Mouse (Mus musculus) embryonic fibroblast, embryonic 13.5 days (primary cell): ENCODE data around the gene Cdh1. TPM values are rescaled to one million over a fixed set of nuclear protein-coding genes. Genes with fewer than 3 reads are reported as not detected.
A peak's percentile ranks its signal among the peaks of the same experiment; 100 is the strongest.

Experiments
- H3K27ac ChIP-seq: 2 replicates; pipeline ENCODE4 v1.5.1; 2012; ENCODE audit warnings: low read length, control low read depth, inconsistent platforms; ENCODE audit not compliant: insufficient read depth
- H3K4me1 ChIP-seq: 2 replicates; pipeline ENCODE4 v1.6.1; 2011; ENCODE audit warnings: low read length; ENCODE audit not compliant: control insufficient read depth, insufficient read depth
- H3K4me3 ChIP-seq: 2 replicates; pipeline ENCODE4 v1.5.1; 2011; ENCODE audit warnings: mild to moderate bottlenecking, control low read depth, low read length; ENCODE audit not compliant: insufficient read depth
- CTCF ChIP-seq: IDR thresholded peaks from 2 replicates; pipeline ENCODE4 v1.5.1; 2011; ENCODE audit warnings: mild to moderate bottlenecking, control low read depth, low read length, moderate library complexity, borderline replicate concordance; ENCODE audit not compliant: insufficient read depth
- POLR2A ChIP-seq: IDR thresholded peaks from 2 replicates; pipeline ENCODE4 v1.6.1; 2011; ENCODE audit warnings: low read depth, mild to moderate bottlenecking, control low read depth, low read length, moderate library complexity
- polyA plus RNA-seq: library from polyadenylated mRNA; stranded (reverse); fragments of >200 nt; gene quantifications from 2 replicates; pipeline ENCODE4 v1.2.4, GENCODE M21; 2011; ENCODE audit warnings: low read depth; ENCODE audit not compliant: missing spikeins, insufficient read length

Gene Cdh1
- polyA plus RNA-seq, 1 experiment: not detected

DNA sequence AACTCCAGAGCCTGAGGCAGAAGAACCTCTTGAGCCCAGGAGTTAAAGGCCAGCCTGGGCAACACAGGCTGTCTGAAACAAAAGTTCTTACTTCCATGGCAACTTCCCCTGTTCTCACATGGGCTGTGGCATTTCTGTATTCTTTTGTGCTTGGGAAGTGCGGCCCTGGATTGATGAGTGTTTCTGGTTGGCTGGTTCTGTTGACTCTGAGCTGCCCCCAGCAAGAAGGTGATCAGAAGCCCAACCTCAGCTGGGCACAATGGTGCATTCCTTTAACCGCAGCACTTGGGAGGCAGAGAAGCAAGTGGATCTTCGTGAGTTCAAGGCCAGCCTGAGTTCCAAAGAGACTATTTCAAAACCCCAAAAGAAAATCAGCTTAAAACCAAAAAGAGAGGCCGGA, 34.3 kb downstream of the Cdh1 start:
- no peak overlapping the region for H3K4me3 ChIP-seq
- H3K27ac ChIP-seq: no peak overlapping the region
- TF ChIP-seq CTCF (no peak), POLR2A (no peak)
- peaks cover 3% of the 10 kb centered on the region; the same call in 1 of the 2 replicates for H3K4me1 ChIP-seq

DNA sequence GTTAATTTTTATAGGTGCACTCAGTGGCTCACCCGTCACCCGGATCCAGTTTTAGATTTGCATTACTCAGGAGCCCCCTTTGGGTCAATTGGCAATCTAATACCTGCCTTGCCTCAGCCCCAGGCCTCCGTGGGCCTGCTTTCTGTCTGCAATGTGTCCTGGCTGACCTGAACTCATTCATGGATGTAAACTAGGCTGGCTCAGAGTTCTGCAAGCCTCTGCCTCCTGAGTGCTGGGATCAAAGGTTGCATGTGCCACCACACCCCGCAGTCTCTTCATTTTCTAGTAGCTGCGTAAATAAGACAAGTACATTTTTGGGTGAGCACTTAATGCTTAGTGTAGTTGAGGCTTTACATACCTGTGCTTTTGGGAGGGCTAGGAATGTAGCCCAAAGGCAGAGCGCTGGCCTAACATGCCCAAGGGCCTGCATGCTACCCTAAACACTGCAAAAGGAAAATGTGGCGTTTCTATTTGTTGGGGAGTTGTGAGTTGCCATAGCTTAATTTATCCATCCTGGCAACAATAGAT, 35.7 kb downstream of the Cdh1 start:
- peaks cover 3% of the 10 kb centered on the region; the same call in 1 of the 2 replicates for H3K4me1 ChIP-seq
- TF ChIP-seq CTCF (no peak), POLR2A (no peak)
- H3K27ac ChIP-seq: no peak overlapping the region
- no peak overlapping the region for H3K4me3 ChIP-seq

DNA sequence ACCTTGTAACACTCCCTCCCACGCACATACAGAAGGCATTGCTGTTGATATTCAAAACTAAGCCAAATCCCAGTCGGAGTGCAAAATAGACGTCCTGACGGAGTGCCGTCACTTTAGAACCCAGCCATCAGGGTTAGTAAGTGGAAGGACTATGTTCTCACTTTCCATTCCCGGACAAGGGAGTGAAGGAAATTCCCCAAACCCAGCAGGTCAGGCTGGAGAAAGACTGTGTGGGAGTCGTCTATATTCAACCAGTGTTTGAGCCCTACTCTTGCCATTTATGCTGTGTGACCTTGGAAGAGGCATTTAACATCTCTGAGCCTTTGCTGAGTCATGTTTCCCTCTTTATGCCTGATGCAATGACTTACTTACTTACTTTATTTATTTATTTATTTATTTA, 37.1 kb downstream of the Cdh1 start:
- Histone ChIP-seq H3K4me3 (no peak overlapping the region), H3K4me1 (peaks cover 3% of the 10 kb centered on the region; the same call in 1 of the 2 replicates), H3K27ac (no peak overlapping the region)
- TF ChIP-seq POLR2A: no peak
- TF ChIP-seq CTCF: no peak

DNA sequence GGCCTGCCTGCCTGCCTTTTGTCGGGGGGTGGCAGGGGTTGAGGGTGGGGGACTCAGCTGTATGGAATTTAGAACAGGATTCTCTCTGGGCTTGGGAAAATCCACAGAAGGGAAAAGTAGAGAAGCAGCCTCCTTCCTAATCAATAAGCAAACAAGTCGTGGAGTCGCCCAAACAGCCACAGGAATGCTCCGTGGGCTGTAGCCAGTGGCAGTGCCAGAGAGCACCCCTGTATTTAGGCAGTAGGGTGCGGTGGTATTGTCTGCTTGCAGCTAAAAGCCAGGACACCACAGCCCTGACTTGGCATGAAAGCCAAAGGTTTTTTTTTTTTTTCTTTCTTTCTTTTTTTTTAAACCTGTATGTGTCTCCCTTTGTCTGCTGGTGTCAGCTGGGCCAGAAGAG, 37.8 kb downstream of the Cdh1 start:
- H3K4me3 ChIP-seq: no peak overlapping the region
- no peak for TF ChIP-seq POLR2A
- no peak for TF ChIP-seq CTCF
- H3K27ac ChIP-seq: no peak overlapping the region
- peaks cover 3% of the 10 kb centered on the region; the same call in 1 of the 2 replicates for H3K4me1 ChIP-seq

DNA sequence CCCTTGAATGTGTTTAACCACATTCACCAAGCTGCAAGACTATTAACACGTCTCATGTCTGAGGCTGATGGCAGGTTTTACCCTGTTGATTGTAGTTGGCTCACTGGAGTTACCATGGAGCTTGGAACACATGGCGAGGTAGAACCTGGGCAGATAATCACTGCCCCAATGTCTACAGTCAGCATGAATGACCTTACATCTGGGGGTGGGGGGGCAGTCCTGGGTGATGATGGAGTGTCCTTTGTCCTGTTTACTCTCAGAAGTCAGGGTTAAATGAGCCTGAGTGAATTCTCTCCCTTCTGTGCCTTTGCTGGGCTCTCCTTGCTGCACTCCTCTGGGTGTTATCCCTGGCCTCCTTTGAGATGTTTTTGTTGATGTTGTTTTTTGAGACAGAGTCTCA, 39.0 kb downstream of the Cdh1 start:
- Histone ChIP-seq H3K4me3 (no peak overlapping the region), H3K27ac (no peak overlapping the region), H3K4me1 (peaks cover 3% of the 10 kb centered on the region; the same call in 1 of the 2 replicates)
- TF ChIP-seq CTCF: no peak
- TF ChIP-seq POLR2A: no peak

DNA sequence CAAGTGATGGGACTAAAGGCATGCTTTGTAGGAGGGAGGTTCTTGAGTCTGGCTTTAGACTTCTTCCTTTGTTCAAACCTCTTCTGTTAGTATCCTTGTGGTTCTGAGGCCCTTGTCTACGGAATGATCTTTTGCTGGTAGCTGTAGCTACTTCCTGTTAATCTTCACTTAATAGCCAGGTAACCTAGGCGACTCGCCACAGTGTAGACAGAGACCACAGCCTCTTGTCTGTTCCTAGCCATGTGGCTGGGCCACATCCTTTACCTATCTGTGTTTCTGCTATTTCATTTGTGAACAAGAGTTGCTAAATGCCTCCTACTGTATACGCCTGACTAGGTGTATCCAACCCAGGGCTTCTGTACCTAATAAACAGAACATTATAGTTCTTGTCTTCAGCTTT, 39.9 kb downstream of the Cdh1 start:
- Histone ChIP-seq H3K27ac (no peak overlapping the region), H3K4me3 (no peak overlapping the region), H3K4me1 (peaks cover 3% of the 10 kb centered on the region; the same call in 1 of the 2 replicates)
- TF ChIP-seq CTCF (no peak), POLR2A (no peak)

DNA sequence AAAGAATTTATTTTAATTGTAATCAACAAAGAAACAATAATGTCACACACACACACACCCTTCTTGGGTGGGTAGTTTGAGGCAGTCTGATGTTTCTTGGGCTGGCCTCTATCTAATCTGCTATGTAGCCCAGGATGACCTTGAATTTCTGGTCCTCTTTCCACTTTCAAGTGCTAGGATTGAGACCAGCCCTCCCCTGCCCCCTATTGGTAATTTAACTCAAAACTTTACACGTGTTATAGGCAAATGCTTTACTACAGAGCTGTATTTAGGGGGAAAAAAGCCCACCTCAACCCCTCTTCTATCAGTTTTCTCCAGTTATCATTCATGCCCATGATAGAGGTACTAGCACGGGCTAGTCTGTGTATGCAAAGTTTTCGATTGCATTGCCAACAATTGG, 41.8 kb downstream of the Cdh1 start:
- Histone ChIP-seq H3K4me1 (peaks cover 3% of the 10 kb centered on the region; the same call in 1 of the 2 replicates), H3K4me3 (no peak overlapping the region), H3K27ac (no peak overlapping the region)
- TF ChIP-seq POLR2A: no peak
- no peak for TF ChIP-seq CTCF

DNA sequence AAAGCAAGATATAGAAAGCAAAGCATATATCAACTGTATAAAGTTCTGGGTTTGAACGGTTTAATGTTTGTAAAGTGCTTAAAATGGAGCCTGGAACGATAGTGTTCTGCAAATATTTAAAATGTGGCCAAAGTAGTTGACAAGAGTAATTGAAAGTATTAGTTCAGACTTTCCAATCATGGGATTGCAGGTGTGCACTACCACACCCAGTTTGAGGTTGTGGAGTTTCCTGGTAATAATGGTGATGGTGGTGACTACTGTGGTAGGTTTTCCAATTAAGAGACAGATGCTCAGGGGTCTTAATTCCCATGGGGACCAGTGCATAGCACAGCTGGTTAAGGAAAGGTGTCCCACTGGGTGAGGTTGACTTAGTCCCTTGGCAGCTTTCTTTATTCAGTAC, 43.0 kb downstream of the Cdh1 start:
- no peak for TF ChIP-seq CTCF
- no peak for TF ChIP-seq POLR2A
- Histone ChIP-seq H3K4me1 (no peaks in the 10 kb centered on the region), H3K27ac (no peak overlapping the region)

DNA sequence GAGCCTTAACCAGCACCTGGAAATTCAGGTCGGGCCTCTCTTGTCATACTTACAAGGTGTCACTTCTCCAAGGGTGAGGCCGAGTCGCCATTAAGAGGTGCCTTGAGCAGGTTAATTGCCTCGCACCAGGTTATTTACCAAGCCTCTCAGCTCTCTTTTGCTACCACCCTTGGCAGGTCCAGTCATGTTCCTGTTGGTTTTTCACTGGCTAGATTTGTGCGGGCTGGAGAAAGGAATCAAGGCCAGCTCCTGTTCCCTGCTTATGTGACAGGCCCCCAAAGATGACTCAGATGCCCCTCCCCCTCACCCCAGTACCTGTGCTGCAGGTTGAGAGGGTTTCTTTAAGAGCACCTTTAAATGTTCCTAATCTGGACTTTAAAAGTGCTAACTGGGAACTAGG, 43.6 kb downstream of the Cdh1 start:
- Histone ChIP-seq H3K4me3 (no peak overlapping the region), H3K4me1 (no peaks in the 10 kb centered on the region), H3K27ac (no peak overlapping the region)
- TF ChIP-seq CTCF (no peak), POLR2A (no peak)

More for the DNA sequence above, 43.0 kb downstream of the Cdh1 start:
- H3K4me3 ChIP-seq: no peak overlapping the region

DNA sequence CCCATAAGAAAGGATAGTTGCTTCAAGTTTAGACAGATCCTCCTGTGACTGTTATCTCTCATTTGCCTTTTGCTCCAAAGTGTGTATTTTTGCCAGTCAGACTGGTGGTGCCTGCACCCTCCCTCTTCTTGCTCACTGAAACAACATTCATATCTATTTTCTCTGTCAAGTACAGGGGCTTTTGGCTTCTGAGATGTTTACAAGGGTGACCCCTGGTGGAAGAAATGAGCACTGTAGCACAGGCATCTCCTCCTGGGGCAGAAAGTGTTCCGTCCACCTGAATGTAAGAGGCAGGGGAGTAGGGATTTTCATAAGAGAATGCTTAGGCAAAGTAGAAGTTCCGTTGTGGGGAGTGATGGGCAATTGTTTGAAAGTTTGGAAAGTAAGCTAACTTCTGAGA, 44.2 kb downstream of the Cdh1 start:
- Histone ChIP-seq H3K4me3 (no peak overlapping the region), H3K27ac (no peak overlapping the region), H3K4me1 (no peaks in the 10 kb centered on the region)
- peak; percentile 30; the same call in 1 of the 2 replicates for TF ChIP-seq CTCF
- no peak for TF ChIP-seq POLR2A

DNA sequence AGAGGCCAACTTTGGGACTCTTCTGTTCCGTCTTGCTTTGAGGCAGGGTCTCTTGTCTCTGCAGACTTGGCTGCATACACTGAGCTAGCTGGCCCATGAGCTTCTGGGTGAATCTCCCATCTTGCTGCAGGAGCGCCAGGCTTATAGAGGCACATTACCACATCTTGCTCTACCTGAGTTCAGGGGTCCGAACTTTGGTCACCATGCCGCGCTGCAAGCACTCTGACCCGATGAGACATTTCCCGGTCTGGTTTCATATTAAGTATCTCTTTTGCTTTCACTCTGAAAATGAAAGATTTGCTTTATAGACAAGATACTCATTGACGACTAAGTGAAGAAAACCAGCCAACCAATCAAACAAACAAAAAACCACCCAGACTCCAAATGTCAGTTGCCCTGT, 45.3 kb downstream of the Cdh1 start:
- Histone ChIP-seq H3K4me3 (no peak overlapping the region), H3K4me1 (no peaks in the 10 kb centered on the region), H3K27ac (no peak overlapping the region)
- TF ChIP-seq POLR2A: no peak
- TF ChIP-seq CTCF: no peak

DNA sequence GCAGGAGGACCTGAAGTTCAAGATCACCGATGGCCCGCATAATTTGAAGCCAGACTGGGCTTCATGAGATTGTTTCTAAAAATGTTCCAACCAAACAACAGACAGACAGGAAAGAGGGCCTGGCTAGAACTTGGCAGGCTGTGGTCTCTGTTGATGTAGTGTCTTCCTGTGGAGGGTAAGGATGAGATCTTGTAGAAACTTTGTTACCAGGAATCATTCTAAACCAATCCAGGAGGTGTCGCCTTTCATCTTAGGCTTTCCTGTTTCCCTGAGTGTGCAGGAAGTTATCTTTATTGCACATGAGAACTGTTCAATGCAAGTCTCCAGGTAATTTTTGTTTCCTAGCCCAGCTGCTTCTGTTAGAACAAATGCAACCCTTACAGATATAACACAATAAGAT, 48.8 kb downstream of the Cdh1 start:
- H3K27ac ChIP-seq: no peak overlapping the region
- no peak overlapping the region for H3K4me3 ChIP-seq
- TF ChIP-seq CTCF: no peak
- no peak for TF ChIP-seq POLR2A
- no peaks in the 10 kb centered on the region; the same call in 1 of the 2 replicates for H3K4me1 ChIP-seq
